Mouse (Mus musculus) erythroblast, embryonic 14.5 days (primary cell): ENCODE results near the gene Gm49661. TPM values are rescaled to one million over a fixed set of nuclear protein-coding genes. Genes with fewer than 3 reads are reported as not detected.

Experiments
- H3K27me3 ChIP-seq: 2 replicates; pipeline ENCODE4 v1.6.1; 2012; ENCODE audit warnings: inconsistent platforms; ENCODE audit not compliant: control insufficient read depth
- H3K36me3 ChIP-seq: 2 replicates; pipeline ENCODE4 v1.6.1; 2012; ENCODE audit warnings: mild to moderate bottlenecking, inconsistent platforms; ENCODE audit not compliant: control insufficient read depth
- H3K4me1 ChIP-seq: 2 replicates; pipeline ENCODE4 v1.6.1; 2012; ENCODE audit warnings: inconsistent platforms; ENCODE audit not compliant: control insufficient read depth
- H3K4me3 ChIP-seq: replicated peaks from 2 replicates; pipeline ENCODE3; 2012; ENCODE audit warnings: moderate library complexity, mild to moderate bottlenecking, inconsistent platforms
- H3K9me3 ChIP-seq: 2 replicates; pipeline ENCODE4 v1.6.1; 2012; ENCODE audit warnings: low read length, inconsistent platforms, mixed read lengths; ENCODE audit not compliant: control insufficient read depth
- GATA1 ChIP-seq: IDR thresholded peaks from 2 replicates; pipeline ENCODE4 v1.6.1; 2012; ENCODE audit warnings: low read length, inconsistent platforms, mixed read lengths
- TAL1 ChIP-seq: IDR thresholded peaks from 3 replicates; pipeline ENCODE4 v1.6.1; 2012; ENCODE audit warnings: low read length, inconsistent platforms, mixed read lengths
- polyA plus RNA-seq: library from polyadenylated mRNA; stranded (reverse); fragments of >175 nt; gene quantifications from 2 replicates; pipeline ENCODE4 v1.2.3, GENCODE M21; 2012

Gm49661 gene
- not detected in 2 replicates for polyA plus RNA-seq

GRCm38 (mm10) chr8:84969241-84970134, at the start of gene Gm49661, which contains the start of the genes Prdx2 and Rnaseh2a:
Gene Gm49661, minus strand, starts transcription at chr8:84969433.
Gene Prdx2, plus strand, starts transcription at chr8:84969587.
Gene Rnaseh2a, minus strand, starts transcription at chr8:84969767.
- Histone ChIP-seq H3K4me1 (peaks cover 80% of the 10 kb centered on the region), H3K36me3 (peaks cover 67% of the 10 kb centered on the region), H3K27me3 (no peaks in the 10 kb centered on the region), H3K9me3 (peaks cover 2% of the 10 kb centered on the region; the same call in 1 of the 2 replicates), H3K4me3 (peak within 1 kb of the TSS; percentile 79)
- TF ChIP-seq TAL1, result no peak
- TF ChIP-seq GATA1, result no peak

GRCm38 (mm10) chr8:85017209-85017608, 48.0 kb upstream of the Gm49661 start:
- TF ChIP-seq GATA1 (no peak), TAL1 (no peak)
- H3K4me3 ChIP-seq, result no peak overlapping the region
- H3K4me1 ChIP-seq, result peaks cover 12% of the 10 kb centered on the region
- no peaks in the 10 kb centered on the region for H3K9me3 ChIP-seq
- peaks cover 26% of the 10 kb centered on the region for H3K27me3 ChIP-seq
- peaks cover 53% of the 10 kb centered on the region for H3K36me3 ChIP-seq

GRCm38 (mm10) chr8:85016724-85017123, 47.5 kb upstream of the Gm49661 start:
- Histone ChIP-seq H3K4me3 (no peak overlapping the region), H3K36me3 (peaks cover 48% of the 10 kb centered on the region), H3K4me1 (peaks cover 12% of the 10 kb centered on the region), H3K27me3 (peaks cover 28% of the 10 kb centered on the region), H3K9me3 (no peaks in the 10 kb centered on the region)
- TF ChIP-seq GATA1, result no peak
- TF ChIP-seq TAL1, result no peak

- H3K36me3 ChIP-seq, result peaks cover 26% of the 10 kb centered on the region
- H3K4me1 ChIP-seq, result peaks cover 10% of the 10 kb centered on the region
- no peaks in the 10 kb centered on the region for H3K9me3 ChIP-seq
- TF ChIP-seq TAL1, result no peak
- no peak for TF ChIP-seq GATA1
- H3K4me3 ChIP-seq, result no peak within 1 kb of the TSS
- peaks cover 45% of the 10 kb centered on the region for H3K27me3 ChIP-seq
Measured at GRCm38 (mm10) chr8:85014431-85014830, 45.2 kb upstream of the Gm49661 start, which contains the start of gene Best2. Gene Best2, minus strand, starts transcription at chr8:85014531.

GRCm38 (mm10) chr8:85013230-85013840, 44.1 kb upstream of the Gm49661 start:
- peaks cover 8% of the 10 kb centered on the region for H3K4me1 ChIP-seq
- TF ChIP-seq TAL1, result no peak
- no peak for TF ChIP-seq GATA1
- H3K4me3 ChIP-seq, result no peak overlapping the region
- H3K36me3 ChIP-seq, result peaks cover 15% of the 10 kb centered on the region
- H3K27me3 ChIP-seq, result peaks cover 54% of the 10 kb centered on the region
- no peaks in the 10 kb centered on the region for H3K9me3 ChIP-seq

GRCm38 (mm10) chr8:85011242-85011641, 42.0 kb upstream of the Gm49661 start:
- Histone ChIP-seq H3K9me3 (no peaks in the 10 kb centered on the region), H3K27me3 (peaks cover 62% of the 10 kb centered on the region), H3K36me3 (no peaks in the 10 kb centered on the region), H3K4me3 (no peak overlapping the region), H3K4me1 (peaks cover 13% of the 10 kb centered on the region)
- TF ChIP-seq GATA1 (no peak), TAL1 (no peak)

- Histone ChIP-seq H3K4me3 (no peak overlapping the region), H3K36me3 (peaks cover 2% of the 10 kb centered on the region; the same call in 1 of the 2 replicates), H3K27me3 (peaks cover 40% of the 10 kb centered on the region), H3K4me1 (peaks cover 6% of the 10 kb centered on the region), H3K9me3 (no peaks in the 10 kb centered on the region)
- TF ChIP-seq TAL1 (no peak), GATA1 (no peak)
Measured at GRCm38 (mm10) chr8:85007686-85008085, 38.5 kb upstream of the Gm49661 start.

GRCm38 (mm10) chr8:84997649-84998295, 28.5 kb upstream of the Gm49661 start:
- Histone ChIP-seq H3K27me3 (no peaks in the 10 kb centered on the region), H3K4me3 (peak overlapping the region; percentile 14), H3K4me1 (peaks cover 20% of the 10 kb centered on the region), H3K9me3 (no peaks in the 10 kb centered on the region), H3K36me3 (peaks cover 17% of the 10 kb centered on the region)
- TF ChIP-seq GATA1 (no peak), TAL1 (no peak)

- no peaks in the 10 kb centered on the region for H3K9me3 ChIP-seq
- H3K4me3 ChIP-seq, result no peak overlapping the region
- TF ChIP-seq GATA1 (no peak), TAL1 (no peak)
- H3K36me3 ChIP-seq, result peaks cover 13% of the 10 kb centered on the region
- H3K27me3 ChIP-seq, result no peaks in the 10 kb centered on the region
- peaks cover 15% of the 10 kb centered on the region for H3K4me1 ChIP-seq
Measured at GRCm38 (mm10) chr8:84996978-84997377, 27.7 kb upstream of the Gm49661 start.
